27 mouse cellular contexts compared by ENCODE assay signal in genomic region chr6:128970508-128971393, GRCm38 (mm10). TPM values are rescaled to one million over a fixed set of nuclear protein-coding genes. Genes with fewer than 3 reads are reported as not detected.
"Had no signal": no experiment of that assay in that cellular context is flagged by ENCODE, and none has a peak within 500 bp of the region (broad histone marks: within the 10 kb centered on the region; RNA-seq: fewer than 3 reads in every experiment).

No protein-coding gene starts in this region.

RNA-seq across cellular contexts. Expression of gene Clec2g, which starts 36.6 kb away (rescaled TPM):
- total RNA-seq: hematopoietic stem cell, adult 5-6 weeks; hindbrain, postnatal 0 days; layer of hippocampus, postnatal 14 days; left cerebral cortex, adult 18-20 months; left cerebral cortex, postnatal 10 days; left cerebral cortex, postnatal 25 days; left cerebral cortex, postnatal 4 days had no signal
- polyA plus RNA-seq: gonadal fat pad, adult 2 months; heart, adult 2 months; heart, embryonic 11.5 days; heart, embryonic 13.5 days; heart, embryonic 15.5 days; heart, postnatal 0 days; hindbrain, embryonic 11.5 days; hindbrain, embryonic 13.5 days; hindbrain, embryonic 15.5 days; hindbrain, postnatal 0 days; intestine, embryonic 14.5 days; intestine, embryonic 16.5 days; kidney, adult 2 months; kidney, embryonic 15.5 days; kidney, postnatal 0 days; large intestine, adult 2 months; limb, embryonic 11.5 days; limb, embryonic 13.5 days; liver, embryonic 11.5 days; liver, embryonic 13.5 days; liver, embryonic 15.5 days had no signal
